Mouse (Mus musculus) granulocyte monocyte progenitor cell, adult 5-6 weeks (primary cell): ENCODE data around the gene Il20. TPM values are rescaled to one million over a fixed set of nuclear protein-coding genes. Genes with fewer than 3 reads are reported as not detected.

Source experiments
- ATAC-seq: replicated peaks from 2 replicates; pipeline ENCODE4 v1.8.0; 2016; ENCODE audit warnings: mild to moderate bottlenecking, moderate TSS enrichment, inconsistent platforms; ENCODE audit not compliant: poor library complexity, severe bottlenecking
- total RNA-seq, 2 experiments: library from RNA; stranded (forward) in 1 of 2; stranded (reverse) in 1 of 2; fragments of 200-712, 200-1000 nt in 1 of 2; fragments of >200 nt in 1 of 2; fragmentation: Nextera tagmentation in 1 of 2; gene quantifications; 2 replicates each; pipeline ENCODE4 v1.2.3; 2014 to 2017

Il20 gene
- total RNA-seq, 2 experiments from 2014 or later = not detected

- ATAC-seq = peak; percentile 54
Observed at GRCm38 (mm10) chr1:130872912-130873311, 38.3 kb downstream of the Il20 start.

GRCm38 (mm10) chr1:130865541-130866221, 45.6 kb downstream of the Il20 start, which contains the start of gene Fcmr:
Gene Fcmr (plus strand): TSS chr1:130865669.
- no peak for ATAC-seq

- no peak for ATAC-seq
Observed at GRCm38 (mm10) chr1:130864741-130865140, 46.5 kb downstream of the Il20 start.

DNA sequence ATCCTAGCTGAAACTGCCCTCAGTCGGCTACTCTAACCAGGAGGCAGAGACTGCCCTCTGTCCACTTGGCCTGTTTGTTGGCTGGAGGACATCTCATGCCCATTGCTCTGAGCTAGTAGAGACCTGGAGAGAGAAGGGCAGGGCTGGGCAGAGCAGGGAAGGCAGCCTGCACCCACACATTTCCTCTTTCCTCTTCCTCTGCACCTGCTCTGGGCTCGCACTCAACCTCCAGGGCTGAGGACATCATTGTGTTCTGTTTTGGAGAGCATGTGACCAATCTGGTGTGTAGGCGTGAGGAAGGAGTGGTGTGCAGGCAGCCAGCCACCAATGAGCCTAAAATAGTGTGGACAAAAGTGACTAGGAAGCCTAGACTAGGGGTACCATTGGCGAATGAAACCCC, 47.0 kb downstream of the Il20 start:
- peak; percentile 66 for ATAC-seq

DNA sequence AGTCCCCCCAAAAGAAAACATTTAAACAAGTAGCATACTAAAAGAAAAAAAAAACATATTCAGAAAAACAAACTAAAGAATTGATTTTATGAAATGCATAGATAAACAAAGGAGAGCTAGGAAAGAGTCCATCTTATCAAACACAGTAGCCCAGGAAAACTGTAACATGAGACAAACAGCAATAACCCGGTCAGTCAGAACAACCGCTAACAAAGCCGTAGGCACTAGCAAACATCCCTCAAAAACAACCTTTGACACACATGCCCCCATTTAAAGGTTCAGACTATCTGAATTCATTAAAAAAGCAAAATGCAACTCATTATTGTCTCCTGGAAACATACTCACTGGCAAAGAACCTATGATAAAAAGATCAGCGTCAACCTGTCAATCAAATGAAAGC, 53.8 kb downstream of the Il20 start:
- ATAC-seq = no peak

Other genes with a start within 250 kb of the Il20 start
- gene C4bp, start 249.8 kb downstream of the Il20 start, total RNA-seq (2014; fragmentation: Nextera tagmentation) = not detected in 2 replicates
- not detected in 2 replicates for gene C4bp, start 249.8 kb downstream of the Il20 start, total RNA-seq (2017)
- not detected in 2 replicates for gene Gm29427, start 195.7 kb downstream of the Il20 start, total RNA-seq (2014; fragmentation: Nextera tagmentation)
- not detected in 2 replicates for gene Gm29427, start 195.7 kb downstream of the Il20 start, total RNA-seq (2017)
- gene Yod1, start 194.1 kb downstream of the Il20 start, total RNA-seq (2014; fragmentation: Nextera tagmentation) = 6.4 and 8.0 TPM in 2 replicates
- gene Yod1, start 194.1 kb downstream of the Il20 start, total RNA-seq (2017) = 6.7 and 7.8 TPM in 2 replicates
- gene Pfkfb2, start 182.2 kb downstream of the Il20 start, total RNA-seq (2014; fragmentation: Nextera tagmentation) = 6.6 and 9.1 TPM in 2 replicates
- gene Pfkfb2, start 182.2 kb downstream of the Il20 start, total RNA-seq (2017) = 13.9 and 15.7 TPM in 2 replicates
- gene AA986860, start 179.5 kb downstream of the Il20 start, total RNA-seq (2014; fragmentation: Nextera tagmentation) = 0.09 and 0.88 TPM in 2 replicates
- not detected in 2 replicates for gene AA986860, start 179.5 kb downstream of the Il20 start, total RNA-seq (2017)
- not detected in 2 replicates for gene Fcamr, start 110.5 kb downstream of the Il20 start, total RNA-seq (2014; fragmentation: Nextera tagmentation)
- not detected in 2 replicates for gene Fcamr, start 110.5 kb downstream of the Il20 start, total RNA-seq (2017)
- not detected in 2 replicates for gene Pigr, start 84.8 kb downstream of the Il20 start, total RNA-seq (2014; fragmentation: Nextera tagmentation)
- not detected in 2 replicates for gene Pigr, start 84.8 kb downstream of the Il20 start, total RNA-seq (2017)
- gene Fcmr, start 45.8 kb downstream of the Il20 start, total RNA-seq (2014; fragmentation: Nextera tagmentation) = not detected in 2 replicates
- gene Fcmr, start 45.8 kb downstream of the Il20 start, total RNA-seq (2017) = not detected in 2 replicates
- gene Il24, start 24.0 kb downstream of the Il20 start, total RNA-seq (2014; fragmentation: Nextera tagmentation) = not detected in 2 replicates
- gene Il24, start 24.0 kb downstream of the Il20 start, total RNA-seq (2017) = not detected in 2 replicates
- gene Il19, start 28.7 kb upstream of the Il20 start, total RNA-seq (2014; fragmentation: Nextera tagmentation) = not detected in 2 replicates
- gene Il19, start 28.7 kb upstream of the Il20 start, total RNA-seq (2017) = not detected in 2 replicates
- not detected in 2 replicates for gene Il10, start 108.4 kb upstream of the Il20 start, total RNA-seq (2014; fragmentation: Nextera tagmentation)
- gene Il10, start 108.4 kb upstream of the Il20 start, total RNA-seq (2017) = not detected in 2 replicates
- 212 and 254 TPM in 2 replicates for gene Mapkapk2, start 186.4 kb upstream of the Il20 start, total RNA-seq (2014; fragmentation: Nextera tagmentation)
- gene Mapkapk2, start 186.4 kb upstream of the Il20 start, total RNA-seq (2017) = 209 and 233 TPM in 2 replicates
- 6.1 and 6.2 TPM in 2 replicates for gene Dyrk3, start 226.9 kb upstream of the Il20 start, total RNA-seq (2014; fragmentation: Nextera tagmentation)
- 4.1 and 6.3 TPM in 2 replicates for gene Dyrk3, start 226.9 kb upstream of the Il20 start, total RNA-seq (2017)
- gene Eif2d, start 241.7 kb upstream of the Il20 start, total RNA-seq (2014; fragmentation: Nextera tagmentation) = 43.3 and 44.9 TPM in 2 replicates
- 17.1 and 25.6 TPM in 2 replicates for gene Eif2d, start 241.7 kb upstream of the Il20 start, total RNA-seq (2017)